Comparison of ENCODE assay signal across 8 mouse cellular contexts in the genomic region with DNA sequence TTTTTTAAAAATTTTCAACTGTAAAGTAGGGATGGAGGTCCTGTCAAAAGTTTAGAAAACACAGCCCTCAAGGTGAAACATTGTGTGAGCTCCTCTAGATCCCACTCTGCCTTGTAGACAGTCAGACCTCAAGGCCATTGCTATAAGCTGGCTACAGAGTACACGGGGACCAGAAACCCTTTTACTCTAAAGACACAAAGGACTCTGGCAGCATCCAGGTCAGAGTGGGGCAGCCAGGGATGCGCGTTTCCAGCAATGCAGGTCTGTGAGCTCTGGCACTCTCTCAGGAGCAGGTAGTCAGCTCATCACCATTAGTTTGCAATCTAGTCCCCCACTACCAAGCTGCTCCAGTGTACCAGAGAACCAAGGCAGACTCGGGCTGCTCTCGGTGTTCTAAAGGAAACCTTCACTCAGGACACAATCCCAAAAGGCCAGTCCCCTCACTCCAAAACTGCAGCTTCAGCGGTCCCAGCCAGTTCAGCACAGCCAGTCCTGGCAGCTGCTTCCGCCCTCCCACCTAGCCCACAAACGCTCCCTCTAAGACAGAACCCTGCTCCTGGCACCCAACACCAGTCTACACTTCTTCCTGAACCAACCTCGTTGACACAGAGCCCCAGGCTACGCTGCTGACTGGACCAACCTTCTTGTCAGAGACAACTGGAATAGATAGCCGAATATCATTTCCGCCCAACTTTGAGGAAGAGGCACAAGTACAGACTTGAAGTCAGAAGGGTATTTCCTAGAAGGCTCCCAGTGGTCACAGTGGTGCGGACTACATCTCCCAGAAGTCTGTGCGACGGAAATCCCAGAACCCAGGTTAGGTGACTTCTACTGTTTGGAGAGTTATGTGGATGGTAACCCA. TPM values are rescaled to one million over a fixed set of nuclear protein-coding genes. Genes with fewer than 3 reads are reported as not detected.
A peak's percentile ranks its signal among the peaks of the same experiment; 100 is the strongest.
DNase-seq lines count a peak whose midpoint lies in the region; ATAC-seq and TF ChIP-seq lines count a peak whose summit lies in the region.
"Not testable (repeated sequence)": the region's sequence is repeated elsewhere in the genome, so short reads cannot be mapped to it uniquely, and the experiment has no call there.

TSS of gene Gm28041 (minus strand) at position 684 of the 862 bp plus-strand sequence.
TSS of gene Zfp456 (minus strand) at position 761 of the 862 bp plus-strand sequence.

- peak; percentile 91 for ATAC-seq in forebrain, embryonic 13.5 days
- peak; percentile 77 for ATAC-seq in heart, postnatal 0 days (ENCODE audit: insufficient read depth, low read depth)
- ATAC-seq in liver, embryonic 14.5 days (ENCODE audit: insufficient read depth) = peak; percentile 93
- peak; percentile 96 for ATAC-seq in stomach, embryonic 16.5 days (ENCODE audit: insufficient read depth, low FRiP score)

- H3K36me3 ChIP-seq in forebrain, embryonic 13.5 days (ENCODE audit: poor library complexity, severe bottlenecking); heart, postnatal 0 days (replicated peaks; ENCODE audit: control insufficient read depth, insufficient read depth, low read length); liver, embryonic 14.5 days (replicated peaks; ENCODE audit: control insufficient read depth, insufficient read depth, low read depth); stomach, embryonic 16.5 days (ENCODE audit: control insufficient read depth, insufficient read depth, low read length): not testable (repeated sequence)

- WGBS in forebrain, embryonic 13.5 days = 23% methylated on average over 15 of the region's 15 CpGs
- WGBS in heart, postnatal 0 days = 11% methylated on average over 13 of the region's 15 CpGs
- 7% methylated on average over 13 of the region's 15 CpGs for WGBS in liver, embryonic 14.5 days (ENCODE audit: insufficient replicate concordance)
- WGBS in stomach, embryonic 16.5 days = 14% methylated on average over 13 of the region's 15 CpGs

- not testable (repeated sequence) for TF ChIP-seq CTCF in heart, postnatal 0 days (IDR thresholded peaks at IDR 0.05; ENCODE audit: low read depth); liver, embryonic 14.5 days (IDR thresholded peaks at IDR 0.05; ENCODE audit: low read depth)

- H3K4me1 ChIP-seq in forebrain, embryonic 13.5 days; heart, postnatal 0 days (ENCODE audit: control insufficient read depth, insufficient read depth); liver, embryonic 14.5 days (replicated peaks; ENCODE audit: control insufficient read depth in 2 of 2, insufficient read depth in 2 of 2, low read length in 1 of 2); stomach, embryonic 16.5 days (ENCODE audit: control insufficient read depth, insufficient read depth, low read length): not testable (repeated sequence)

- TF ChIP-seq EP300 in heart, postnatal 0 days (IDR thresholded peaks at IDR 0.05; ENCODE audit: low read depth); liver, embryonic 14.5 days (IDR thresholded peaks at IDR 0.05; ENCODE audit: low read depth): not testable (repeated sequence)

- not testable (repeated sequence) for H3K9ac ChIP-seq in forebrain, embryonic 13.5 days
- 0 out of 2 replicates have a peak within 1 kb of the TSS, but pooled peaks have one; percentile 8 for H3K9ac ChIP-seq in heart, postnatal 0 days (replicated peaks; ENCODE audit: low read depth, low read length)
- peak within 1 kb of the TSS; percentile 50 for H3K9ac ChIP-seq in liver, embryonic 14.5 days (replicated peaks)
- H3K9ac ChIP-seq in stomach, embryonic 16.5 days (ENCODE audit: low read length) = peak within 1 kb of the TSS; percentile 67

- peak within 1 kb of the TSS; percentile 36 for H3K4me3 ChIP-seq in forebrain, embryonic 13.5 days
- H3K4me3 ChIP-seq in heart, postnatal 0 days (ENCODE audit: low read depth, low read length) = peak within 1 kb of the TSS; percentile 48
- H3K4me3 ChIP-seq in liver, embryonic 14.5 days (ENCODE audit: insufficient read depth in 1 of 2, low read depth in 2 of 2, low read length in 2 of 2) = peak within 1 kb of the TSS; percentile 51 to 82
- peak within 1 kb of the TSS; percentile 66 for H3K4me3 ChIP-seq in stomach, embryonic 16.5 days (replicated peaks; ENCODE audit: low read length)

- peak; percentile 91 for DNase-seq in CD4-positive, CD25-positive, alpha-beta regulatory T cell, adult 2 months (ENCODE audit: low read depth, low spot score)
- peak; percentile 57 for DNase-seq in c-Kit-negative CD71-positive TER-119-positive erythroid progenitor cells, embryonic 14.5 days (ENCODE audit: low read depth, low spot score)
- DNase-seq in heart, postnatal 0 days (ENCODE audit: low spot score) = peak; percentile 41
- peak; percentile 85 to 87 for DNase-seq in kidney, postnatal 25 days
- DNase-seq in liver, embryonic 14.5 days (ENCODE audit: low read depth in 3 of 3, low spot score in 3 of 3) = peak; percentile 58 to 76 (median 62)
- peak; percentile 86 to 87 for DNase-seq in natural killer cell, adult 2 months (ENCODE audit: low spot score in 2 of 2)

- H3K27me3 ChIP-seq in forebrain, embryonic 13.5 days; heart, postnatal 0 days (ENCODE audit: control insufficient read depth, insufficient read depth, low read length); liver, embryonic 14.5 days (ENCODE audit: control insufficient read depth, insufficient read depth, low read length); stomach, embryonic 16.5 days (ENCODE audit: control insufficient read depth, insufficient read depth, low read length): not testable (repeated sequence)

- peak within 1 kb of the TSS; percentile 56 for H3K4me2 ChIP-seq in forebrain, embryonic 13.5 days
- H3K4me2 ChIP-seq in heart, postnatal 0 days (ENCODE audit: low read depth, low read length) = peak within 1 kb of the TSS; percentile 58
- peak within 1 kb of the TSS; percentile 60 for H3K4me2 ChIP-seq in liver, embryonic 14.5 days (ENCODE audit: low read depth)
- peak within 1 kb of the TSS; percentile 55 for H3K4me2 ChIP-seq in stomach, embryonic 16.5 days (ENCODE audit: low read depth, low read length)

- not testable (repeated sequence) for H3K27ac ChIP-seq in forebrain, embryonic 13.5 days; heart, postnatal 0 days (ENCODE audit: low read depth); liver, embryonic 14.5 days; stomach, embryonic 16.5 days (ENCODE audit: low read length)

- H3K9me3 ChIP-seq in forebrain, embryonic 13.5 days (replicated peaks); heart, postnatal 0 days (replicated peaks; ENCODE audit: control insufficient read depth, low read length); liver, embryonic 14.5 days (ENCODE audit: control insufficient read depth, low read length); stomach, embryonic 16.5 days (replicated peaks; ENCODE audit: control insufficient read depth, low read length): not testable (repeated sequence)

RNA-seq across cellular contexts. Expression of gene Gm28041, which starts in this region (rescaled TPM):
- polyA plus RNA-seq in forebrain, embryonic 13.5 days (2015; fragmentation: Nextera tagmentation; extraction: Ambion mirVana) = not detected in 2 replicates
- total RNA-seq in heart, postnatal 0 days (2014; rRNA removed; ENCODE audit: low replicate concordance) = 0.39 TPM in 1 of 2 replicates, not detected in the other
- 0.44 and 0.57 TPM in 2 replicates for polyA plus RNA-seq in heart, postnatal 0 days (2015; fragmentation: Nextera tagmentation; extraction: Ambion mirVana)
- 0.10 TPM in 1 of 2 replicates, not detected in the other for polyA plus RNA-seq in liver, embryonic 14.5 days (2012; rRNA removed)
- 0.19 and 0.34 TPM in 2 replicates for polyA plus RNA-seq in liver, embryonic 14.5 days (2014; fragmentation: Nextera tagmentation; extraction: Ambion mirVana)
- polyA plus RNA-seq in stomach, embryonic 16.5 days (2015; fragmentation: Nextera tagmentation; extraction: Ambion mirVana) = 0.36 and 0.50 TPM in 2 replicates

RNA-seq across cellular contexts. Expression of gene Zfp456, which starts in this region (rescaled TPM):
- polyA plus RNA-seq in forebrain, embryonic 13.5 days (2015; fragmentation: Nextera tagmentation; extraction: Ambion mirVana) = 0.34 and 0.44 TPM in 2 replicates
- total RNA-seq in heart, postnatal 0 days (2014; rRNA removed; ENCODE audit: low replicate concordance) = 0.70 and 7.8 TPM in 2 replicates
- polyA plus RNA-seq in heart, postnatal 0 days (2015; fragmentation: Nextera tagmentation; extraction: Ambion mirVana) = 0.53 and 0.58 TPM in 2 replicates
- 0.19 and 0.22 TPM in 2 replicates for polyA plus RNA-seq in liver, embryonic 14.5 days (2012; rRNA removed)
- polyA plus RNA-seq in liver, embryonic 14.5 days (2014; fragmentation: Nextera tagmentation; extraction: Ambion mirVana) = 0.47 and 0.56 TPM in 2 replicates
- 1.7 and 2.5 TPM in 2 replicates for polyA plus RNA-seq in stomach, embryonic 16.5 days (2015; fragmentation: Nextera tagmentation; extraction: Ambion mirVana)

Comparison
In these comparisons a context has a peak if more than half of its experiments do, and no peak if none do; other contexts are left out.
1. Peak in ATAC-seq, H3K4me3 ChIP-seq and H3K4me2 ChIP-seq in forebrain, embryonic 13.5 days; RNA of the genes that start here not detected or under 1 TPM.
2. Peak in DNase-seq, ATAC-seq, H3K4me3 ChIP-seq, H3K9ac ChIP-seq and H3K4me2 ChIP-seq in liver, embryonic 14.5 days; RNA of the genes that start here not detected or under 1 TPM.
3. DNase-seq: peak in every context shown above with its lines; median percentile 91 in CD4-positive, CD25-positive, alpha-beta regulatory T cell, adult 2 months; 86 in natural killer cell, adult 2 months; 86 in kidney, postnatal 25 days; 62 in liver, embryonic 14.5 days; 57 in c-Kit-negative CD71-positive TER-119-positive erythroid progenitor cells, embryonic 14.5 days; 41 in heart, postnatal 0 days.